Mouse (Mus musculus) CH12.LX (cell line): Measurements from ENCODE around the gene Nr4a3. TPM values are rescaled to one million over a fixed set of nuclear protein-coding genes. Genes with fewer than 3 reads are reported as not detected.
A peak's percentile ranks its signal among the peaks of the same experiment; 100 is the strongest.

Source experiments
- DNase-seq: peaks from one replicate; pipeline ENCODE4 v3.0.0-alpha.2; 2013; ENCODE audit errors: extremely low read depth
- H3K27ac ChIP-seq: 2 replicates; pipeline ENCODE4 v1.5.1; 2012; ENCODE audit warnings: low read depth, mild to moderate bottlenecking, control low read depth, moderate library complexity; ENCODE audit not compliant: insufficient read depth
- H3K27me3 ChIP-seq: replicated peaks from 2 replicates; pipeline ENCODE3; 2012; ENCODE audit warnings: inconsistent platforms
- H3K36me3 ChIP-seq, 2 experiments: replicated peaks in 1 of 2; 2 replicates each; pipeline versions ENCODE3 to v1.6.1; 2012; ENCODE audit warnings: inconsistent platforms in 1 of 2, low read length in 1 of 2, mild to moderate bottlenecking in 1 of 2, mixed read lengths in 1 of 2, moderate library complexity in 1 of 2; ENCODE audit not compliant: control insufficient read depth in 1 of 2, insufficient read depth in 1 of 2
- H3K4me1 ChIP-seq, 2 experiments: 2 replicates each; pipeline ENCODE4 v1.6.1; 2012; ENCODE audit warnings: inconsistent platforms in 1 of 2, moderate library complexity in 1 of 2; ENCODE audit not compliant: insufficient read depth in 2 of 2, control insufficient read depth in 1 of 2
- H3K4me2 ChIP-seq: 2 replicates; pipeline ENCODE4 v1.6.1; 2012; ENCODE audit warnings: low read depth, mild to moderate bottlenecking, control low read depth; ENCODE audit not compliant: poor library complexity, insufficient read depth, severe bottlenecking
- H3K4me3 ChIP-seq, 3 experiments: fragments of 150-350 bp in 1 of 3; sonication (generic) in 1 of 3; replicated peaks in 1 of 3; 2 replicates each; pipeline versions ENCODE3 to v1.5.1; 2011 to 2012; ENCODE audit warnings: low read depth in 2 of 3, low read length in 2 of 3, mild to moderate bottlenecking in 2 of 3, moderate library complexity in 2 of 3, control low read depth in 1 of 3, improper control_type of control experiment in 1 of 3, inconsistent platforms in 1 of 3, mixed read lengths in 1 of 3; ENCODE audit not compliant: poor library complexity in 1 of 3
- H3K79me2 ChIP-seq: replicated peaks from 2 replicates; pipeline ENCODE4 v1.6.1; 2012; ENCODE audit warnings: mild to moderate bottlenecking, moderate library complexity; ENCODE audit not compliant: control insufficient read depth, poor library complexity, insufficient read depth, severe bottlenecking; ENCODE audit errors: extremely low read depth
- H3K9ac ChIP-seq: 2 replicates; pipeline ENCODE4 v1.6.1; 2012; ENCODE audit warnings: low read depth, mild to moderate bottlenecking, control low read depth, moderate library complexity; ENCODE audit not compliant: insufficient read depth
- H3K9me3 ChIP-seq: replicated peaks from 2 replicates; pipeline ENCODE3; 2012; ENCODE audit warnings: low read length, inconsistent platforms, mixed read lengths
- BHLHE40 ChIP-seq: IDR thresholded peaks from 2 replicates; pipeline ENCODE4 v1.6.1; 2011; ENCODE audit warnings: mild to moderate bottlenecking, low read depth, low read length, improper control_type of control experiment
- CHD1 ChIP-seq: IDR thresholded peaks from 2 replicates; pipeline ENCODE4 v1.6.1; 2012; ENCODE audit warnings: low read depth, low read length, improper control_type of control experiment, inconsistent platforms
- CHD2 ChIP-seq: IDR thresholded peaks from 2 replicates; pipeline ENCODE4 v1.6.1; 2011; ENCODE audit warnings: low read length, improper control_type of control experiment
- CTCF ChIP-seq, 2 experiments: IDR thresholded peaks in 1 of 2; conservative IDR thresholded peaks in 1 of 2; 2 replicates each; pipeline ENCODE4 v1.5.1; 2011 to 2012; ENCODE audit warnings: low read depth in 2 of 2, low read length in 2 of 2, improper control_type of control experiment in 1 of 2, inconsistent platforms in 1 of 2, mild to moderate bottlenecking in 1 of 2, moderate library complexity in 1 of 2
- E2F4 ChIP-seq: IDR thresholded peaks from 2 replicates; pipeline ENCODE4 v1.6.1; 2011; ENCODE audit warnings: low read depth, low read length, improper control_type of control experiment; ENCODE audit not compliant: insufficient replicate concordance
- ELF1 ChIP-seq: IDR thresholded peaks from 2 replicates; pipeline ENCODE4 v1.6.1; 2014; ENCODE audit warnings: low read depth, mild to moderate bottlenecking, inconsistent platforms, low read length, improper control_type of control experiment
- ETS1 ChIP-seq: conservative IDR thresholded peaks from 2 replicates; pipeline ENCODE4 v1.6.1; 2012; ENCODE audit warnings: low read depth, mild to moderate bottlenecking, inconsistent platforms, low read length, improper control_type of control experiment, moderate library complexity
- GABPA ChIP-seq: IDR thresholded peaks from 2 replicates; pipeline ENCODE4 v1.6.1; 2012; ENCODE audit warnings: low read depth, low read length, improper control_type of control experiment, inconsistent platforms; ENCODE audit not compliant: insufficient replicate concordance
- IRF4 ChIP-seq: IDR thresholded peaks from 2 replicates; pipeline ENCODE4 v1.6.1; 2014; ENCODE audit warnings: low read depth, mild to moderate bottlenecking, inconsistent platforms, low read length, improper control_type of control experiment
- KAT2A ChIP-seq: IDR thresholded peaks from 2 replicates; pipeline ENCODE4 v1.6.1; 2012; ENCODE audit warnings: low read length, improper control_type of control experiment, inconsistent platforms; ENCODE audit not compliant: insufficient replicate concordance
- MAZ ChIP-seq: IDR thresholded peaks from 2 replicates; pipeline ENCODE4 v1.6.1; 2012; ENCODE audit warnings: low read depth, mild to moderate bottlenecking, inconsistent platforms, low read length, improper control_type of control experiment, moderate library complexity
- MEF2A ChIP-seq: IDR thresholded peaks from 2 replicates; pipeline ENCODE4 v1.6.1; 2014; ENCODE audit warnings: low read depth, mild to moderate bottlenecking, inconsistent platforms, low read length, improper control_type of control experiment, borderline replicate concordance
- MYC ChIP-seq: IDR thresholded peaks from 2 replicates; pipeline ENCODE4 v1.6.1; 2011; ENCODE audit warnings: low read depth, mild to moderate bottlenecking, improper control_type of control experiment, low read length
- NELFE ChIP-seq: IDR thresholded peaks from 2 replicates; pipeline ENCODE4 v1.6.1; 2011; ENCODE audit warnings: low read depth, low read length, improper control_type of control experiment
- RAD21 ChIP-seq: IDR thresholded peaks from 2 replicates; pipeline ENCODE4 v1.6.1; 2011; ENCODE audit warnings: low read depth, mild to moderate bottlenecking, low read length, improper control_type of control experiment, moderate library complexity
- SMC3 ChIP-seq: IDR thresholded peaks from 2 replicates; pipeline ENCODE4 v1.6.1; 2011; ENCODE audit warnings: low read depth, low read length, improper control_type of control experiment
- TBP ChIP-seq: conservative IDR thresholded peaks from 2 replicates; pipeline ENCODE4 v1.6.1; 2011; ENCODE audit warnings: low read depth, low read length, improper control_type of control experiment
- UBTF ChIP-seq: IDR thresholded peaks from 2 replicates; pipeline ENCODE4 v1.6.1; 2012; ENCODE audit warnings: low read depth, mild to moderate bottlenecking, inconsistent platforms, low read length, improper control_type of control experiment, moderate library complexity
- USF1 ChIP-seq: IDR thresholded peaks from 2 replicates; pipeline ENCODE4 v1.6.1; 2014; ENCODE audit warnings: low read depth, mild to moderate bottlenecking, inconsistent platforms, low read length, improper control_type of control experiment
- USF2 ChIP-seq: conservative IDR thresholded peaks from 2 replicates; pipeline ENCODE4 v1.6.1; 2011; ENCODE audit warnings: low read depth, low read length, improper control_type of control experiment
- ZC3H11A ChIP-seq: IDR thresholded peaks from 2 replicates; pipeline ENCODE4 v1.6.1; 2012; ENCODE audit warnings: low read depth, mild to moderate bottlenecking, inconsistent platforms, low read length, improper control_type of control experiment
- ZKSCAN1 ChIP-seq: IDR thresholded peaks from 2 replicates; pipeline ENCODE4 v1.6.1; 2012; ENCODE audit warnings: low read depth, inconsistent platforms, low read length, improper control_type of control experiment, borderline replicate concordance
- ZNF384 ChIP-seq: IDR thresholded peaks from 2 replicates; pipeline ENCODE4 v1.6.1; 2012; ENCODE audit warnings: low read depth, low read length, improper control_type of control experiment, inconsistent platforms
- dilution Hi-C: fragments of 300-500 bp; cut with MboI; formaldehyde crosslinking; loops from 2 replicates; pipeline ENCODE4 v1.14.3; 2020; ENCODE audit warnings: low sequenced_read_pairs; ENCODE audit not compliant: extremely low pct_unique_long_range_greater_than_20kb, extremely low pct_ligation_motif_present
- in situ Hi-C: fragments of 300-500 bp; cut with MboI; formaldehyde crosslinking; loops from 3 replicates; pipeline ENCODE4 v1.14.3; 2019; ENCODE audit warnings: low sequenced_read_pairs, low pct_ligation_motif_present, low pct_unique_long_range_greater_than_20kb, mixed read lengths
- polyA plus RNA-seq: library from polyadenylated mRNA; unstranded; fragments of >175 nt; gene quantifications from 2 replicates; pipeline ENCODE4 v1.2.1, GENCODE M21; 2012; ENCODE audit warnings: low read depth; ENCODE audit not compliant: insufficient read length
- total RNA-seq, 2 experiments: library from RNA; depleted of rRNA; stranded (reverse); fragments of 300-350 nt in 1 of 2; fragments of >200 nt in 1 of 2; gene quantifications; 2 replicates each; pipeline ENCODE4 v1.2.3; 2012 to 2014

Nr4a3 gene
- total and polyA plus RNA-seq, 3 experiments, result 0.04 to 0.32 (median 0.21) TPM

DNA sequence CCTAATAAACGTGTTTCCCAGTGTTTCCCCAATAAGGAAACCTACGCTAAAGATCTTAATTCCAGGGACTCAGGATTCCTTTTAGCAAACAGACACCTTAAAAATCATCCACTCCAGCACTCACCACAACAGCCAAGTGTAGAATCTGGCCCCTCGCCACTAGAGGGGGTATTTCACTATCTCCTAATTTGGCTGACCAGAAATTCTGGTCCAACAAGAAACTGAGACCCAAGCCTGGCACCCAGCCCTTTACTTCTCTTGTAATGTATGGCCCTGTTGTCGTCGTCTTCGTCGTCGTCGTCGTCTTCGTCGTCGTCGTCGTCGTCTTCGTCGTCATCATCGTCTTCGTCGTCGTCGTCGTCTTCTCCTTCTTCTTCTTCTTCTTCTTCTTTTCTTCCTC lies 15.3 kb upstream of the Nr4a3 start:
- in situ Hi-C loops (loop anchor here (10.0 kb wide), 1 partner anchor 355 kb away; no protein-coding TSS in a partner anchor), dilution Hi-C loops (no loop called here)
- no peaks in the 10 kb centered on the region for H3K79me2 ChIP-seq
- TF ChIP-seq E2F4, result no peak
- TF ChIP-seq IRF4, result no peak
- no peak for TF ChIP-seq GABPA
- no peak for TF ChIP-seq CHD1
- TF ChIP-seq SMC3, result peak; percentile 63
- no peak for TF ChIP-seq ZKSCAN1
- no peak for TF ChIP-seq BHLHE40
- TF ChIP-seq KAT2A, result no peak
- TF ChIP-seq USF2, result no peak
- no peak for TF ChIP-seq MEF2A
- peak; percentile 65 for TF ChIP-seq RAD21
- no peak for TF ChIP-seq ZNF384
- no peak for TF ChIP-seq TBP
- no peak for TF ChIP-seq NELFE
- TF ChIP-seq UBTF, result no peak
- no peak for TF ChIP-seq ETS1
- peak; percentile 41 to 71; a peak in 3 of 4 replicates for TF ChIP-seq CTCF (conservative IDR thresholded peaks at IDR 0.05 in 1 of 2, IDR thresholded peaks at IDR 0.05 in 1 of 2; ENCODE audit: low read depth in 2 of 2, low read length in 2 of 2)
- no peak for TF ChIP-seq ZC3H11A
- no peak for TF ChIP-seq USF1
- TF ChIP-seq MAZ, result no peak
- H3K36me3 ChIP-seq, result no peaks in the 10 kb centered on the region
- no peak overlapping the region for H3K9ac ChIP-seq
- no peak for DNase-seq
- H3K4me1 ChIP-seq, result peaks cover 1 to 3% of the 10 kb centered on the region in 2 experiments; a peak in 2 of 4 replicates
- no peak overlapping the region for H3K27ac ChIP-seq
- H3K4me2 ChIP-seq, result no peak overlapping the region
- H3K4me3 ChIP-seq, result no peak overlapping the region
- no peaks in the 10 kb centered on the region for H3K9me3 ChIP-seq
- H3K27me3 ChIP-seq, result peaks cover 2% of the 10 kb centered on the region

DNA sequence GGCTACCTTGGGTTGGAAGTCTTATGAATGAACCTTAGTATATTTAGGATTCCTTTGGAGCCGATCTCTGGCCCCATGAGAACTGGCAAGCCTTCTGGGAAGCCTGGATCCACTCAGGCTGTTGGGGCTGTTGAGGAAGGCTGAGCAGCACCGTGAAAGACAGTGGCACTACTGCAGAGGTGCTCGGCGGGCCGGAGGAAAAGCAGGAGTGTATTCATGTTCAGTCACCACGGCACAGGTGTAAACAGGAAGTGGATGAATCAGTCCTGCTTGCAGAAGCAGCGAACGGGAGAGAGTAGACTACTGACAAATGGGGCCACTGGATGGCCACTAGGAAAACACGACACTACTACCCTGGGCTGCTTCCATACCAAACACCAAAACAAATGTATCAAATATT lies 10.7 kb upstream of the Nr4a3 start:
- Histone ChIP-seq H3K4me3 (peak overlapping the region in 1 of 3 experiments; percentile 22), H3K9me3 (no peaks in the 10 kb centered on the region), H3K4me2 (peak overlapping the region; percentile 50; the same call in 1 of the 2 replicates), H3K4me1 (peaks cover 3 to 11% of the 10 kb centered on the region in 2 experiments; a peak in 3 of 4 replicates), H3K27me3 (peaks cover 2% of the 10 kb centered on the region), H3K9ac (0 out of 2 replicates have a peak overlapping the region, but pooled peaks have one; percentile 6), H3K27ac (no peak overlapping the region)
- dilution Hi-C loops (no loop called here), in situ Hi-C loops (loop anchor here (10.0 kb wide), 1 partner anchor 351 kb away; no protein-coding TSS in a partner anchor)
- DNase-seq, result no peak
- no peak for TF ChIP-seq MYC
- no peak for TF ChIP-seq SMC3
- no peak for TF ChIP-seq KAT2A
- no peak for TF ChIP-seq ZC3H11A
- no peak for TF ChIP-seq CHD2
- TF ChIP-seq ELF1, result no peak
- TF ChIP-seq ZKSCAN1, result no peak
- TF ChIP-seq, all 38 proteins: peak for 0
- Histone ChIP-seq H3K79me2 (no peaks in the 10 kb centered on the region), H3K36me3 (no peaks in the 10 kb centered on the region)
